Mouse (Mus musculus): ENCODE measurements around the gene Atp11c.
A peak's percentile ranks its signal among the peaks of the same experiment; 100 is the strongest.

Atp11c gene

GRCm38 (mm10) chrX:60386852-60387251 lies 205.6 kb downstream of the Atp11c start:
- no peak for DNase-seq (ENCODE audit: extremely low spot score, low spot score)

GRCm38 (mm10) chrX:60381711-60382110 lies 210.8 kb downstream of the Atp11c start:
- no peak for DNase-seq (ENCODE audit: extremely low spot score, low spot score)

GRCm38 (mm10) chrX:60380386-60380785 lies 212.1 kb downstream of the Atp11c start:
- no peak for DNase-seq (ENCODE audit: extremely low spot score, low spot score)

- DNase-seq (ENCODE audit: extremely low spot score, low spot score) = no peak
Measured at GRCm38 (mm10) chrX:60348741-60349140, 243.8 kb downstream of the Atp11c start.

- DNase-seq (ENCODE audit: extremely low spot score, low spot score) = no peak
Measured at GRCm38 (mm10) chrX:60345447-60345846, 247.1 kb downstream of the Atp11c start.

GRCm38 (mm10) chrX:60344991-60345390 lies 247.5 kb downstream of the Atp11c start:
- no peak for DNase-seq (ENCODE audit: extremely low spot score, low spot score)

- DNase-seq (ENCODE audit: extremely low spot score, low spot score) = no peak
Measured at GRCm38 (mm10) chrX:60329735-60330134, 262.8 kb downstream of the Atp11c start.

- DNase-seq (ENCODE audit: extremely low spot score, low spot score) = no peak
Measured at GRCm38 (mm10) chrX:60321321-60321720, 271.2 kb downstream of the Atp11c start.

- DNase-seq (ENCODE audit: extremely low spot score, low spot score) = no peak
Measured at GRCm38 (mm10) chrX:60317661-60318060, 274.8 kb downstream of the Atp11c start.

- no peak for DNase-seq (ENCODE audit: extremely low spot score, low spot score)
Measured at GRCm38 (mm10) chrX:60292335-60292734, 300.2 kb downstream of the Atp11c start.

GRCm38 (mm10) chrX:60255346-60255745 lies 337.2 kb downstream of the Atp11c start:
- DNase-seq (ENCODE audit: extremely low spot score, low spot score) = no peak

- no peak for DNase-seq (ENCODE audit: extremely low spot score, low spot score)
Measured at GRCm38 (mm10) chrX:60187726-60188125, 404.8 kb downstream of the Atp11c start.

- DNase-seq (ENCODE audit: extremely low spot score, low spot score) = no peak
Measured at GRCm38 (mm10) chrX:60182611-60183010, 409.9 kb downstream of the Atp11c start.

- peak; percentile 35 for DNase-seq (ENCODE audit: extremely low spot score, low spot score)
Measured at GRCm38 (mm10) chrX:60178744-60179458, 413.6 kb downstream of the Atp11c start, which contains the start of gene Mcf2. Gene Mcf2, minus strand, starts transcription at chrX:60179089.

GRCm38 (mm10) chrX:60178025-60178743 lies 414.3 kb downstream of the Atp11c start:
- DNase-seq (ENCODE audit: extremely low spot score, low spot score) = no peak
